Mouse (Mus musculus) intestine, embryonic 14.5 days (tissue): Measurements from ENCODE around the gene Gle1. TPM values are rescaled to one million over a fixed set of nuclear protein-coding genes. Genes with fewer than 3 reads are reported as not detected.
A peak's percentile ranks its signal among the peaks of the same experiment; 100 is the strongest.
"Not testable (repeated sequence)": the region's sequence is repeated elsewhere in the genome, so short reads cannot be mapped to it uniquely, and the experiment has no call there.

Experiments
- ATAC-seq: fragments of 200-750 bp; cut with Nextera tagmentation; replicated peaks from 2 replicates; pipeline ENCODE4 v1.8.0; 2017; ENCODE audit warnings: low read depth, moderate number of reproducible peaks, moderate TSS enrichment, moderate library complexity; ENCODE audit not compliant: low FRiP score, low TSS enrichment
- DNase-seq: peaks from one replicate; pipeline ENCODE4 v3.0.0-alpha.2; 2018; ENCODE audit warnings: low spot score
- H3K27ac ChIP-seq: fragments of 300-500 bp; sonication (generic); 2 replicates; pipeline ENCODE4 v1.5.1; 2014; ENCODE audit warnings: low read depth, mild to moderate bottlenecking, control low read depth
- H3K27me3 ChIP-seq: fragments of 300-500 bp; sonication (generic); replicated peaks from 2 replicates; pipeline ENCODE4 v1.6.1; 2014; ENCODE audit warnings: low read length, control low read depth; ENCODE audit not compliant: control insufficient read depth, insufficient read depth
- H3K36me3 ChIP-seq: fragments of 300-500 bp; sonication (generic); 2 replicates; pipeline ENCODE4 v1.6.1; 2014; ENCODE audit warnings: low read length, control low read depth; ENCODE audit not compliant: control insufficient read depth, insufficient read depth
- H3K4me1 ChIP-seq: fragments of 300-500 bp; sonication (generic); replicated peaks from 2 replicates; pipeline ENCODE4 v1.6.1; 2014; ENCODE audit warnings: low read length, control low read depth, mixed read lengths; ENCODE audit not compliant: control insufficient read depth, insufficient read depth
- H3K4me2 ChIP-seq: fragments of 300-500 bp; sonication (generic); 2 replicates; pipeline ENCODE4 v1.6.1; 2014; ENCODE audit warnings: low read length
- H3K4me3 ChIP-seq: fragments of 300-500 bp; sonication (generic); 2 replicates; pipeline ENCODE4 v1.5.1; 2014; ENCODE audit warnings: low read depth, low read length, control low read depth, mixed read lengths
- H3K9ac ChIP-seq: fragments of 300-500 bp; sonication (generic); 2 replicates; pipeline ENCODE4 v1.6.1; 2014; ENCODE audit warnings: mild to moderate bottlenecking, low read length
- H3K9me3 ChIP-seq: fragments of 300-500 bp; sonication (generic); 2 replicates; pipeline ENCODE4 v1.6.1; 2016; ENCODE audit warnings: low read length, control low read depth; ENCODE audit not compliant: control insufficient read depth
- WGBS: fragments of 180-500 bp; shearing (Covaris S2); extraction: QIAGEN DNeasy Blood & Tissue Kit; methylation state at CpG from one replicate; pipeline ENCODE4 v1.1.7; 2014; 5-methylcytosine and 5-hydroxymethylcytosine counted together
- polyA plus RNA-seq: library from polyadenylated mRNA; unstranded; fragments of >200 nt; fragmentation: Nextera tagmentation; extraction: Ambion mirVana; gene quantifications from 2 replicates; pipeline ENCODE4 v1.2.1, GENCODE M21; 2014

The Gle1 gene
- polyA plus RNA-seq, result 52.4 and 57.6 TPM in 2 replicates

DNA sequence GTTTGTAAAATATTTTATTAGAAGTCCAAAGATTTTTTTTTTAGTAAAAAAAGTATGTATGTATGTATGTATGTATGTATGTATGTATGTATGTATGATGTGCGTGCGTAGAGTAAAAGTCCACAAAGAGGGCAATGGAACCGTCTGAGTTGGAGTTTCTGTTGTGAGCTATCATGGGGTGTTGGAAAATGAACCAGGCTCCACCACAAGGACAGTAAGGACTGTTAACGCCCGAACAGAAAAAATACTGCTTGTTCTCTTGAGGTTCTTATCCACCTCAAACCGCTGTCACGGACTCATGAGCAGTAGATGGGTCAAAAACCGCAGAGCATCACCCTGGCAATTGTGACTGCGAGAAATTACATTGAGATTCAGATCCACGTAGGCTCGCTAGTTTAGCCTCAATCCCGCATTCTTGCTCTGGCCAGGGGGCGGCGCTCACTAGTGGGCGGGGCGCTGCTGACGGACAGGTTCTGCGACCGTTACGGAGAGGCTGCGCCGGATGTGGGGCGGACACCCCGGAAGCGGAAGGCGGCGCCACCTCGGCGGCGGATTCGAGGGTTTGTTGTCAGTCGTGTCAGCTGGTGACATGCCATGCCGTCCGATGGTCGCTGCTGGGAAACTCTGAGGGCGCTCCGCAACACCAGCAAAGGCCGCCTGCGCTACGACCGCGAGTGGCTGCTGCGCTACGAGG lies at the start of gene Gle1:
Gle1 (plus strand) TSS at position 521 of the 694 bp plus-strand sequence.
- Histone ChIP-seq H3K9ac (peak within 1 kb of the TSS; percentile 58), H3K27me3 (no peaks in the 10 kb centered on the region), H3K27ac (peak within 1 kb of the TSS; percentile 77), H3K4me2 (peak within 1 kb of the TSS; percentile 82), H3K4me1 (peaks cover 6% of the 10 kb centered on the region), H3K36me3 (peaks cover 35% of the 10 kb centered on the region), H3K4me3 (peak within 1 kb of the TSS; percentile 100), H3K9me3 (no peaks in the 10 kb centered on the region)
- WGBS, result 3% methylated on average over 44 of the region's 44 CpGs
- ATAC-seq (peak; percentile 92), DNase-seq (peak; percentile 99)

DNA sequence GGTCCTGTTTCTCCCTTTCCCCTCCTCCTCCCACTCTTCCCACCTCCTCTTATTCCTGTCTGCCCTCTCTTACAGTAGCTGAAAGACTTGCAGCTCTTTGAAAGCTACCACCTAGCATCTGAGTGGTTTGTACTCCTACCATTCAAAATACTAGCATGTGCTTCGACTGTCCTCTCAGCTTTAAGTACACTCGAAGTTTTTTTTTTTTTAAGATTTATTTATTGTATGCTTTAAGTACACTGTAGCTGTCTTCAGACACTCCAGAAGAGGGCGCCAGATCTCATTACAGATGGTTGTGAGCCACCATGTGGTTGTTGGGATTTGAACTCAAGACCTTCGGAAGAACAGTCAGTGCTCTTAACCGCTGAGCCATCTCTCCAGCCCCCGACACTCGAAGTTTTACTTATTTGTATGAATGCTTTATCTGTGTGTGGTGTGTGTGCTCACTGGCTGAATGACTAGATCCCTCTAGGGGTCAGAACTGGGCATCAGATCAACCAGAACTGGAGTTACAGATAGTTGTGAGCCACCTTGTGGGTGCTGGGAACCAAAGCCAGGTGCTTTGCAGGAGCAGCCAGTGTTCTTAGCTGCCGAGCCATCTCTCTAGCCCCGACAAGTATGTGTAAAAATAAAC lies 48.5 kb upstream of the Gle1 start:
- H3K36me3 ChIP-seq, H3K4me2 ChIP-seq, ATAC-seq, H3K27me3 ChIP-seq, H3K9ac ChIP-seq, H3K27ac ChIP-seq, DNase-seq, H3K4me3 ChIP-seq, H3K9me3 ChIP-seq: not testable (repeated sequence)
- H3K4me1 ChIP-seq, result peaks cover 15% of the 10 kb centered on the region
- WGBS, result 76% methylated on average over 9 of the region's 9 CpGs

DNA sequence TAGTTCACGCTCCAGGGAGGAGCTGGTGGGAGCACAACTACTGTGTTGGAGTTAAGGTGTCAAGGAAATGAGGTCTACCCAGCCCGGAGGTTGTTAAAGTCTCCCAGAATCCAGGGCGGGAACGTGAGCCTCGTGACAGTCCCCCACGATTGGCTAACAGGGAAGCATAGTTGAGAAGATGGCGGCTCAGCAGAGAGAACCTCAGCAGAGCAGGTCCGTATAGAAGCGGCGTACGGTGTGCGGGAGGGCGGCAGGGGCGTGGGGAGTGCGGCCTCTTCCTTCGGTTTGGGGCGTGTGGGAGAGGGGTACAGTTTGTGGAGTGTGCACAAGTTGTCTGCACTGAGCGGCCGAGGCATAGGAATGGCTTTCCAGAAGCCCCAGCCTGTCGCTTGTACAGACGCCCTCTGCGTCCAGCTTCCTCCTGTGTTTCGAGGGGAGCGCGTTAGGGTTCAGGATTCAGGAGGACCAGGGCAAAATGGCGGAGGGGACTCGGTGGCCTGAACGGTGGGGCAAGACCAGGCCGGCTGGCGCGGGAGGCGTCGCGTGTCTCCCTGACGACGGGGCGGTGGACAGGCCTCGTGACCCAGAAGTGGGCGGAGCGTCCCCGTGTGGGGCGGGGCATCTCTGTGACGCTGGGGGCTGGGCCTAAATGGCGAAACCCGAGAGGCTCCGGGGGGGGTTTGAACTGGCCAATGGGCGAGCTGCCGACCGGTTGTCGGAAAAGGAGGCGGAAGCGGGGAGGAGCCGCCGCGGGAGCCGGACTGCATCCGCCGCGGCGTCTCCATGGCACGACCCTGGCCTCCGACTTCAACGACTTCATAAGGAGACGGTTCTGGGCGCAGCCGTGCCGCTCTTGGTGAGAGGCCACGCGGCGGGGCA lies 45.9 kb upstream of the Gle1 start, which contains the start of gene Odf2:
Odf2 (plus strand) TSS at position 156 of the 879 bp plus-strand sequence.
- H3K9me3 ChIP-seq, result no peaks in the 10 kb centered on the region
- H3K36me3 ChIP-seq, result peaks cover 26% of the 10 kb centered on the region
- DNase-seq, result peak; percentile 100
- peak within 1 kb of the TSS; percentile 80 for H3K4me3 ChIP-seq
- H3K4me2 ChIP-seq, result peak within 1 kb of the TSS; percentile 90
- H3K9ac ChIP-seq, result peak within 1 kb of the TSS; percentile 79
- peak within 1 kb of the TSS; percentile 82 for H3K27ac ChIP-seq
- WGBS, result under 1% methylated on average over 60 of the region's 70 CpGs
- H3K4me1 ChIP-seq, result peaks cover 15% of the 10 kb centered on the region
- peak; percentile 87 for ATAC-seq
- H3K27me3 ChIP-seq, result no peaks in the 10 kb centered on the region

DNA sequence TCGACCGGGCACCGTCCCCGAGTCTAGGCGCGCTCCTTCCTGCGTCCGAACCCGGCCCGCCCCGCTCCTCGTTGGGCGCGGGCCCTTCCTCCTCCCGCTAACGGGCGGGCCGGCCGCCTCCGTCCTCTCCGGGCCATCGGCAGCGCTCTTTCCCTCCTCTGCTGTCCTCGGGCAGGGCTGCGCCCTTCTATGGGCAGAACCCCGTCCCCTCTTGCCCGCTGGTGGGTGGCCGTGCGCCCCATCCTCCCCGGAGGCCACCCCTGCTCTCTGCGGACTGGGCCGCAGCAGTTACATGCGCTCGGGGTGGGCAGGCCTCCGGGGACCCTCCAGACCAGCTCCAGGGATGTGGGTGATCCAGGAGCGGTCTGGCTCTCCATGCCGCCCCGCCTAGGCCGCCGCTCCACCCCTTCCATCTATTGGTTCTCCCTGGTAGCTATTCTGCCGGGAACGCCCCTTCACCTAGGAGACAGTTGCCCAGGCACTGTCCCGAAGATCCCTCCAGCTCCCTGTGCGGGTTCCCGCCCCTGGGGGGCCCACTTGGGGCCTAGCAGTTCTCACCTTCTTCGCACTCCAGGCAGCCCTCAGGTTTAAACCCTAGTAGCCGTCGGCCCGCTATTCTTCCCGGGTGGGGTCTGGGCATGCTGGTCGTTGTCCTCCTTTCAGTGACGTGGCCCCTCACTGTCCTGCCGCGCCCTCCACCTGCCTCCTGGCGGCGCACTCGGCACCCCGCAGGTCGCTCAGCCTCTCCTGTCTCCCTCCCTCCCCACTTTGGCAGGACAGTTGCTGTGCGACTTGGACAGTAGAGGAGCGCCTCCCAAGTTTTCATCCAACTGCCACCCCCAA lies 45.0 kb upstream of the Gle1 start:
- peak overlapping the region; percentile 80 for H3K4me3 ChIP-seq
- no peaks in the 10 kb centered on the region for H3K9me3 ChIP-seq
- ATAC-seq (peak; percentile 93), DNase-seq (peak; percentile 91)
- H3K36me3 ChIP-seq, result peaks cover 35% of the 10 kb centered on the region
- peak overlapping the region; percentile 82 for H3K27ac ChIP-seq
- peak overlapping the region; percentile 90 for H3K4me2 ChIP-seq
- H3K4me1 ChIP-seq, result peaks cover 15% of the 10 kb centered on the region
- H3K27me3 ChIP-seq, result no peaks in the 10 kb centered on the region
- under 1% methylated on average over 58 of the region's 61 CpGs for WGBS
- H3K9ac ChIP-seq, result peak overlapping the region; percentile 79

DNA sequence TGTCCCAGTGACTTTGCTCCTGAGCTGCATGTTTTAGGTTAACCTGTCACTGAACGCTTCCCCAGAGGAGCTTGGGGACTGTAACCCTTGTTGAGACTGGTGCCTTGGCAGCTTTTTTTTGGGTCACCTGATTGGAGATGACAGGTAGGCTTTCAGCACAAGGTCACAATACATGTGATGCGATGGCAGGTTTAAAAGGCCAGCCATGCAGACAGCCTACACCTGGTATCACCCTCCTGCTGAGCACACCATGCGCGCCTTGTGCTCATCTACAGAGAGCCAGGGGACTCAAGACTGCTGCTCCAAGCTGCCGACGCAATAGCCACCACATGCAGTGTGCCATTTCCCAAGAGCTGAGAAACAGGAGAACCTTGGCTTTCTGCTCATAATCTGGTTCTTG lies 43.5 kb upstream of the Gle1 start:
- H3K9ac ChIP-seq, result no peak overlapping the region
- peaks cover 15% of the 10 kb centered on the region for H3K4me1 ChIP-seq
- H3K36me3 ChIP-seq, result peaks cover 50% of the 10 kb centered on the region
- no peaks in the 10 kb centered on the region for H3K9me3 ChIP-seq
- DNase-seq (no peak), ATAC-seq (no peak)
- no peak overlapping the region for H3K4me3 ChIP-seq
- no peak overlapping the region for H3K27ac ChIP-seq
- WGBS, result 91% methylated on average over 6 of the region's 6 CpGs
- H3K27me3 ChIP-seq, result no peaks in the 10 kb centered on the region
- H3K4me2 ChIP-seq, result no peak overlapping the region

DNA sequence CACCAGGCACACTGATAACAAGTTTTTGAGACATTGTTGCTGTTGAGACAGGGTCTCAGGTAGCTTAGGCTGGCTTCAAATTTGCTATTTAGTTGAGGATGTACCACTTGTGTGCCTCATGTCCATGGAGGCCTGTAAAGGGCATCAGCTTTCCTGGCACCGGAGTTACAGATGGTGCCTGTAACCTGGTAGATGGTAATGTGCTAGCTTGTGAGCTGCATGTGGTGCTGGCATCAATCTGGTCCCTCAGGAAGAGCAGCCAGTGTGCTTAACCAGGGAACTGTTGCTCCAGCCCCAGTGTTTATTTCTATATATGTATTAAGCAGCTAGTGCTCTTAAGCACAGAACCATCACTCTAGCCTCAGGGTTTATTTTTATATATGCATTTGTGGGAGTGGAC lies 39.2 kb upstream of the Gle1 start:
- DNase-seq, result no peak
- Histone ChIP-seq H3K9ac (no peak overlapping the region), H3K9me3 (no peaks in the 10 kb centered on the region), H3K4me3 (no peak overlapping the region), H3K27ac (no peak overlapping the region), H3K36me3 (peaks cover 93% of the 10 kb centered on the region), H3K4me2 (no peak overlapping the region), H3K27me3 (no peaks in the 10 kb centered on the region), H3K4me1 (peaks cover 4% of the 10 kb centered on the region)
- ATAC-seq, result no peak
- 100% methylated on average over 1 of the region's 1 CpGs for WGBS

DNA sequence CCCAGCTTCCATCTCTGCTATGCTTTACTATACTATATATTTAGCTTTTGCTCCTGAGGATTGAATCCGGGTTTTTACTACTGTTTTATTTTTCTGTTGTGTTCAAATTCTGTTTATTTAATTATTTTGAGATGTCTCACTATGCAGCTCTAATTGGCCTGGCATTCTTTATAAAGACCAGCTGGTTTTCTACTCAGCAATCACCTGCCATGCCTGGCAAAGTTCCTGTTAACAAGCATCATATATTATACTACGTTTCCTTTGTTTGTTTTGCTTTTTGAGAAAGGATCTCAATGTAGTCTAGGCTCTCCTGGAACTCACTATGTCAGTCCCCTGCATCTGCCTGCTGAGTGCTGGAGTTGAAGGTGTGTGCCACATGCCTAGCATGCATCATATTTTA lies 37.9 kb upstream of the Gle1 start:
- no peak overlapping the region for H3K4me3 ChIP-seq
- no peak overlapping the region for H3K9ac ChIP-seq
- H3K4me2 ChIP-seq, result no peak overlapping the region
- no peak overlapping the region for H3K27ac ChIP-seq
- H3K36me3 ChIP-seq, result peaks cover 100% of the 10 kb centered on the region
- H3K4me1 ChIP-seq, result no peaks in the 10 kb centered on the region
- WGBS, result 92% methylated on average over 2 of the region's 2 CpGs
- no peak for DNase-seq
- H3K27me3 ChIP-seq, result no peaks in the 10 kb centered on the region
- no peak for ATAC-seq
- no peaks in the 10 kb centered on the region for H3K9me3 ChIP-seq

DNA sequence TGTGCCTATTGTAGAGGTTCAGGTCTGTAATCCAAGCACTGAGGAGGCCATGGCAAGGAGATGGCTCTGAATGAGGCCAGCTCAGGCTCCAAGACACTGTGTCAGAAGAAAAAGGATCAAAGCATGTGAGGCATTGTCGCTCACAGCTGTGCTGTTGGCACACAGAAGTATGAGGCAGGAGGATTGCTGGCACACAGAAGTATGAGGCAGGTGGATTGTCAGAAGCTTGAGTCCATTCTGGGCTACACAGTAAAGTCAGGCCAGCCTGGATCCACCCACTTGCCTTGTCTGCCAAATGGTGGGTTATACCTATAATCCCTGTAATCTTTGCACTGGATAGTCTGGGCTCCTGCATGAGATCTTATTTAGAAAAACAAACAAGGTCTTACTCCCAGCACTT lies 37.1 kb upstream of the Gle1 start:
- H3K4me3 ChIP-seq, result no peak overlapping the region
- no peak for DNase-seq
- no peaks in the 10 kb centered on the region for H3K4me1 ChIP-seq
- ATAC-seq, result no peak
- WGBS, result 93% methylated on average over 1 of the region's 1 CpGs
- no peaks in the 10 kb centered on the region for H3K9me3 ChIP-seq
- no peak overlapping the region for H3K27ac ChIP-seq
- no peak overlapping the region for H3K4me2 ChIP-seq
- peaks cover 100% of the 10 kb centered on the region for H3K36me3 ChIP-seq
- no peak overlapping the region for H3K9ac ChIP-seq
- no peaks in the 10 kb centered on the region for H3K27me3 ChIP-seq
